Mouse (Mus musculus): Measurements from ENCODE around the gene Baz1b.

The Baz1b gene

DNA sequence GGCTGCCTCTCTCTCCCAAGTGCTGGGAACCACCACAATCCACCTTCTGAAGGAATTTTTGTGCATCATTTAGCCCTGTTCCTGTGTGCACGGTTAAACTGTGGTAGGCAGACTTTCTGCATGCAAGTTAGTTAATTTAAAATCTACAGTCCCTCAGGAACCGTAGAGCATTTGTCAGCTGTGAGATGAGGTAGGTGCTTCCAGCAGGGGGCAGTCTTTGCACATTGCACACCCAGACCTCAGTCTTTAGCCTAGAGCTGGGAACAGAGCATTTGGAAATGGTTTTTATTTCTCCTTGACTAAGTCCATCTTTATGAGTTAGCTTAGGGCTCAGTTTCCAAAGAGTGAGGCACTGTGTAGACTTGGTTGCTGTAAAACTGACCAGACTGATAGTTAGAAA lies 49.5 kb downstream of the Baz1b start:
- peak; percentile 72 to 76 for DNase-seq (ENCODE audit: low spot score in 2 of 2)

DNA sequence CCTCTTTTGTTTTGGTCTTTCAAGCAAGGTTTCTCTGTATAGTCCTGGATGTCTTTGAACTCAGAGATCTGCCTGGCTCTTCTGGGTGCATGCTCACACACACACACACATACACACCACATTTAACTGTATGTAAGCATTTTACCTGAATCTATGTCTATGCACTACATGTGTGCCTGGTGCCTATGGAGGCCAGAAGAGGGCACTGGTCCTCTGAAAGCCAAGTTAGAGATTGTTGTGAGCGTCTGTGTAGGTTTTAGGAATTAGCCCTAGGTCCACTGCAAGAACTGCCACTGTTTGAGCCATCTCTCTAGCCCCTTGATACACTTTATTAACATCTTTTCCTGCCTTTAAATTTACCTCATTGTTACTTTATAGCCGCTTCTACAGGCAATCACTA lies 51.8 kb downstream of the Baz1b start:
- DNase-seq (ENCODE audit: low spot score in 2 of 2): no peak

DNA sequence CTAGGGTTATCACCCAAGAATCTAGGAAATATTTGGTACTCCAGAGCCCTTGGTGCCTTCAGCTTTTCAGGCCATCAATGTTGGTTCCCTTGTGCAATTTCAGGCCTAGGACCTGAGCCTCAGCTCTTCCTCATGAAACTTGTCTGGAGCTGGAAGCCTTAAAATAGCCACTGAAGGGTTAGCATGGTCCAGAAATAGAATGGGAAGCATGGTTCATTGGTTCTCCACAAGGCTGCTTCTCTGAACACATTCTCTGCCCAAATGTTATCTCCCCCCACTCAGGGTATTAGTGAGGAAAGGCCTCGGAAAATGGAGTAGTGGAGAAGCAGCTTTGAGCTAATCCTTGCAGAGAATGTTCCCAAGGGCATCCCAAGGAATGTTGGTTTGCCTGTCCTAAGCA lies 54.4 kb downstream of the Baz1b start:
- no peak for DNase-seq (ENCODE audit: low spot score in 2 of 2)

DNA sequence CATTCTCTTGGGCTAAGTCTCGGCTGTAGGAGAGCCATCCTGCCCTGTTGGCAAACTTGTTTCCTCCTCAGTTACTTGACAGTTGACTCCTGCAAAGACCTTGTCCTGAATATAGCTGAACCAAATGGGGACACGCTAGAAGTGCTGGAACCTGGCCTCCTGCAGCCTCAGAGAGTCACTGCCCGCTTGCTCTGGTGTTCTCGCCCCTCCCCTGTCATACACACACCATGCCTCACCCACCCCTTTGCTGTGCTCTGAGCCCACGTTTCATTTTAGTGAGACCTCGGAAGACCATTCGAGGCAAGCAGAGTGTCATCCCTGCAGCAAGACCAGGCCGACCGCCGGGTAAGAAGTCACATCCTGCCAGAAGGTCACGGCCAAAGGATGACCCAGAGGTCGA lies 55.1 kb downstream of the Baz1b start:
- DNase-seq (ENCODE audit: low spot score in 2 of 2): no peak

DNA sequence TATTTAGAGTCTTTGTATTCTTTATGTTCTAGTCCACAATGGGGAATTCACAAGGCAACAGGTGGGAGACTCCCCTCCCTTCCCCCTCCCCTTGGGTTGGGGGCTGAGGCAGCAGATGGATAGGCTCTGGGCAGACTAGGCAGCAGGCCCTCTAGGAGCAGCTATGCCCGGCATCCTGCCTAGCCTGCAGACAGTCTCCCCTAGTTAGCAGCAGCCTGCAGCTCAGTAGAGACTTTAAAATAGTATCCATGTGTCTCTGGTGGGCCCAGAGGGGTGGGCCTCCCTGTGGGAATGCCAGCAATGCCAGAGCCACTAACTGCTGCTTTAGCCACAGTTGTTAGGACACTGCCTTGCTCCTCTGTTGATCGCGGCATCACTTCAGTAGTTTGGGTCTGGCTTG lies 55.5 kb downstream of the Baz1b start:
- no peak for DNase-seq (ENCODE audit: low spot score in 2 of 2)

DNA sequence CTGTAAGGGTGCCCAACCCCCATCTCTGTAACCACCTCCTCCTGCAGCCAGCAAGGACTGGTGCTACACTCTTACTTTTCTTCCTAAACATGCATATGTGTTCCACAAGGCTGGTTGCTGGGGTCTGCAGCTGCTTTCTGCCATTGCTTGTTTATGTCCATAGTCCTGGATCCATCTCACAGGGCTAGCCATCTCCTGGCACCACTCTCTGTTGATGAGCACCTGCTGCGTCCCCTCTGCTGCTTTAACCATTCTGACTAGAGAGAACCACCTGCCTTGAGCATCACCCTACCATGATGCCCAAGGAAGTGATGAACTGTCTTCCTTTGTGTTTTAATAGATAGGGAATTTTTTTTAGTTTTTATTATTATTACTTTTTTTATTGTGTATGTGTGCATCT lies 56.1 kb downstream of the Baz1b start:
- DNase-seq (ENCODE audit: low spot score in 2 of 2): no peak

DNA sequence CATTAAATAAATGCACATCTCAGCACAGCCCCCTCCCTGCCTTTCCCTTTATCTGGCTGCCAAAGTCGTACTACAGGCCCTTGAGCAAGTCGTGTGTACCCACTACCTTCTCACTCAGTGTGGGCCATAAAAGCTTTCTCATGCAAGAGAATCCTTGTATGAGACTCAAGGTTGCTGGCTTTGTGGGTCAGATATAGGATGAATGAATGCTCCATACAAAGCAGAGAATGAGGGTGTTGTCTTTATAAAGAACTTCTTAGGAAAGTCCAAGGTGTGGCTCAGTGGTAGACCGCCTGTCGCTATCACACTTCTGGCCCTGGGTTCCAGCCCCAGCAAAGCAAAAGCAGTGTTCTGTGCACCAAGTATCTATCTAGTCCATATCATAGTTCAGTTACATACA lies 59.5 kb downstream of the Baz1b start:
- no peak for DNase-seq (ENCODE audit: low spot score in 2 of 2)

DNA sequence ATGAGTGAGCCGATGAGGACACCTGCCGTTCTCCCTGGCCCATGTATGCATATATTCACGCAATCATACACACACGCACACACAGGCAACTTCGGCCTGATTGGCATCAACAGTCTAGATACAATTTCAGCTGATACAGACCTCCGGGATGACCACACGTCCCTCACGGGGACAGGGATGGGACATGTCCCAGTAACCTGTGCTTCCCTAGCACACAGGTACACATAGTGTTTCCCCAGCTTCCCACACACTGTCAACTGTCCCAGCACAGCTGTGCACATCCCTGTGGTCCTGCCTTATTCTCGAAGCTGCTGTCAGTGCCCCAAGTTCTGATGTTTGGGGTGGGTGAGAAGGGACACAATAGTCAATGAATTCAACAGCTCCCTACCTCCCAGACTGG lies 60.3 kb downstream of the Baz1b start:
- no peak for DNase-seq (ENCODE audit: low spot score in 2 of 2)

DNA sequence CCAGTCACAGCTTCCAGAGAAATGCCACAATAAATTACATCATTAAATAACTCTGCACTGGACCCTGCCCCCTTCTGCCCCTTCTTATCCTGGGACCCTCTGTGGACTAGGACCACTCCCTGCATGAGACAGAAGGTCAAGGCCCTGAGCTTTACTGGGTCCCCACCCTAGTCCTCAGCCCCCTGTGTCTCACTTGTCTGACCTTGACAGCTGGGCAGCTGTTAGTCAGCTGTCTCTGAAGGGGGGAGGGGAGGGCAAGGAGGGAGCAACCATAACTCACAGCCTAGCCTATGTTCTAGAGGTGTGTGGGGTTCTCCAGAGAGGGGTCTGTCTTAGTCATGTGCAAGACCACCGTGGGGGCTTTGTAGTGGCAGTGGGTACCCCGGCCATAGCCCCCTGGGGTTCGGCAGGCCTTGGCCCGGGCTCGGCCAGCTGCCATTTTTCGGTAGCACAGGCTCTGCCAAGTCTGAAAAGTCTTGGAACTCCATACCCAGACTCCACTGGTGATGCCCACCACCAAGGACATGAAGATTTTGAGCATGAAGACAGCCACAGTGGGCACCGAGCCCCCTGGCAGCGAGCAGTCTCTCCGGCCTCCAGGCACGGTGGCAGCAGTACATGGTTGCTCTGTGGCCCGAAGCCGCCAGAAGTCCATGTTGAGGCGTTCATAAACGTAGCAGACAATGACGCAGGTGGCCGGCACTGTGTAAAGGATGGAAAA lies 62.1 kb downstream of the Baz1b start:
- no peak for DNase-seq (ENCODE audit: low spot score in 2 of 2)

DNA sequence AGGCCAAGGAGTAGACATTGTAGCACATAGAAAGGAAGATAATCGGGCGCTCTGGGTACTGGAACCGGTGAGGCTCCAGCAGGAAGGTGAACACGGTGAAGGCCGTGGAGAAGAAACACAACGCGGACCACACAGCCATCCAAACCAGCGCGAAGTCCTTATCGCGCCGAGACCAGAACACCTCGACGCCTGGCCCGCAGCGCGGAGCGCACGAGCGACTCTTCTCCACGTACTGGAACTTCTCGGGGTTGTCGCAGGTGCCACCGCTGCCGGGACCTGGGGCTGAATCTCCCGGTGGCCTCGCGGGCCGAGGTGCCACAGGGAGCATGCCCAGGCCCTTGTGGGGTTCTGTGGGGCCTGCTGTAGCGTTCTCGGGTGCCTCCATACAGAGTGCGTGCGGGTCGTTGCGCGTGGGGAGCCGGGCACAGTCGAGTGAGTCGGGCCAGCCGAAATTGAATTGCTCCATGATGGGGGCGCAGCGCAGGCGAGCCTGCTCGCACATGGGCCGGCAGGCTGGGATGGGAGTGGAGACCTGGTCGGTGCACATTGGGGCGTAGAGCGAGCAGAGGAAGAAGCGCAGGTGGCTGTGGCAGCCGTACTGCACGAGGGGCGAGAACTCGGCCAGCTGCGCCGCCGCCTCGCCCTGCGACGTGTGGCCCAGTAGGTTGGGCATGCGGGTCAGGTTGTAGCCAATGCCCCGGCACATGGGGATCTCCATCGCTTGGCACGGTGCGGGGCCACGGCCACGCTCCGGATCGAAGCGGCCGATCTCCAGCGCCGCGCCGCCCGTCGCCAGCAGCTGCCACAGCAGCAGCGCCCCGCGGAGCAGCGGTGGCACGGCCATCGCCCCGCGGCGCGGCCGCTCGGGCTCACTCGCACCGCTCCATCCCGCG lies 63.4 kb downstream of the Baz1b start:
- DNase-seq (ENCODE audit: low spot score in 2 of 2): no peak

DNA sequence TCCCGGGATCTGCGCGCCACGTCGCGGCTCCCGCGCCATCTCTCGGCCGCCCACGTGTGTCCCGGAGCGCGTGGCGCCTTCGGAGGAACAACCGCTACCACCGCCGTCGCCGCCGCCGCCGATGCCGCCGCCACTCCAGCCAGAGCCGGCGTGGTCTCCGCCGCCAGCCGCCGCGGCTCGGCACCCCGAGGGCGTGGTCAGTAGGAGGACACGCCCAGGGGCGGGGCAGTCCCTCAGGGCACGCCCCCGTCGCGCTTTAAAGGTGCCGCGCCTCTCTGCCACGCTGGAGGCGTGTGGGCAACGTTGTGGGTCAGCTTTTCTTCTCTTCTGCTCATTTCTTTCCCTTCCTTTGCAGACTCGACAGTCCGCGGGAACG lies 64.0 kb downstream of the Baz1b start, which contains the start of gene Fzd9:
Fzd9 (minus strand) TSS at position 152 of the 376 bp plus-strand sequence.
- DNase-seq (ENCODE audit: low spot score in 2 of 2): peak; percentile 76 to 83

DNA sequence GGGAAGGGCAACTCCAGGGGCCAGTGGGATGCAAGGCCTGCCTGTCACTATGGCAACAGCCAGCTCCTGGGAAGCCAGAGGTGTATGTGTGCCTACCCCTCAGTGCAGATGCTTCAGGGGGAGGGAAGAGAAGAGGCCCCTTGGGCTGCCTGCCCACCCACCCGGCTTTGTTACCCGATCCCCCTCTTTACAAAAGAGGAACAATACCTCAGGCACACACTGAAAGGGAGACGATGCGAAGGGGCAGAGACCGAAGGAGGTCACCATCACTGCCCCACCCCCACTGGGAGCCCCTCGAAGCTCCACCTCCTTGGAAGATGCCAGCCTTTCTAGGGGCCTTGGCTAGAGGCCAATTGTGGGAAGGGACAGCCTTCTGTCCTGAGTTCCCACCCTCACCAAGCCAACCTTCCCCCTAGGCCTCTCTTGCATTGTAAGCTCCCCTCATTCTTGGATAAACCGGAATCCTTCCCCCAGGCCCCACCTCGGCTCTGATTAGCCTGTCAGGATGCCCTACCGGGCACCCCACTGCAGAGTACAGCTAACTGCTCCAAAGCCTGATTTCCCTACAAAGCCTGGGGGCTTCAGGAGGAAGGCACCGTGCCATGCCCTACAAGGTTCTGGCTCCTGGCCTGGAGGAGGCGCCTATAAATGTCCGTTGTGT lies 66.8 kb downstream of the Baz1b start:
- no peak for DNase-seq (ENCODE audit: low spot score in 2 of 2)

DNA sequence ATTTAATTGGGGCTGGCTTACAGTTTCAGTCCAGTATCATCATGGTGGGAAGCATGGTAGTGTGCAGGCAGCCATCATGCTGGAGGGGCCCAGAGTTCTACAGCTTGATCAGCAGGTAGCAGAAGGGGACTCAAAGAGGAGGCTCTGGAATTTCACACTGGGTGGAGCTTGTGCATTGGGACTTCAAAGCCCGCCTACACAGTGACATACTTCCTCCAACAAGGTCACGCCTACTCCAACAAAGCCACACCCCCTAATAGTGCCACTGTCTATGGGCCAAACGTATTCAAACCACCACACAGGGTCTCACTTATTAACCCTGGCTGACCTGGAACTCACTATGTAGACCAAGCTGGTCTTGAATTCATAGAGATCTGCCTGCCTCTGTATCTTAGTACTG lies 69.1 kb downstream of the Baz1b start:
- no peak for DNase-seq (ENCODE audit: low spot score in 2 of 2)

DNA sequence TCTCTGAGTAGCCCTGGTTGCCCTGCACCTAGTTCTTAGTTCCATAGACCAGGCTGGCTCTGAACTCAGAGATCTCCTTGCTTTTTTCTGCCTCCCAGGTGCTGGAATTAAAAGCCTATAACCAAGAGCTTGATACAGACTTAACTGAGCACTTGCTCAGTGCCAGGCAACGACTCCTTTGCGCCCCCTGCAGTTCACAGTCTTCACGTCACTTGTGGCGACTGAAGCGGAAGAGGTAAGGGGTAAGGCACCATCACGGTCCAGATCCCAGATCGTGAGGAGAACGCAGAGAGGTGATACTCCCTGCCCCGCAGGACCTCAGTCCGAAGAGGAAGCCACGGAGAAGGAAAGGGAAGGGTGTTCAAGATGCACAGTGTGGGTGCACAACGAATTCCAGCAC lies 70.5 kb downstream of the Baz1b start:
- no peak for DNase-seq (ENCODE audit: low spot score in 2 of 2)

DNA sequence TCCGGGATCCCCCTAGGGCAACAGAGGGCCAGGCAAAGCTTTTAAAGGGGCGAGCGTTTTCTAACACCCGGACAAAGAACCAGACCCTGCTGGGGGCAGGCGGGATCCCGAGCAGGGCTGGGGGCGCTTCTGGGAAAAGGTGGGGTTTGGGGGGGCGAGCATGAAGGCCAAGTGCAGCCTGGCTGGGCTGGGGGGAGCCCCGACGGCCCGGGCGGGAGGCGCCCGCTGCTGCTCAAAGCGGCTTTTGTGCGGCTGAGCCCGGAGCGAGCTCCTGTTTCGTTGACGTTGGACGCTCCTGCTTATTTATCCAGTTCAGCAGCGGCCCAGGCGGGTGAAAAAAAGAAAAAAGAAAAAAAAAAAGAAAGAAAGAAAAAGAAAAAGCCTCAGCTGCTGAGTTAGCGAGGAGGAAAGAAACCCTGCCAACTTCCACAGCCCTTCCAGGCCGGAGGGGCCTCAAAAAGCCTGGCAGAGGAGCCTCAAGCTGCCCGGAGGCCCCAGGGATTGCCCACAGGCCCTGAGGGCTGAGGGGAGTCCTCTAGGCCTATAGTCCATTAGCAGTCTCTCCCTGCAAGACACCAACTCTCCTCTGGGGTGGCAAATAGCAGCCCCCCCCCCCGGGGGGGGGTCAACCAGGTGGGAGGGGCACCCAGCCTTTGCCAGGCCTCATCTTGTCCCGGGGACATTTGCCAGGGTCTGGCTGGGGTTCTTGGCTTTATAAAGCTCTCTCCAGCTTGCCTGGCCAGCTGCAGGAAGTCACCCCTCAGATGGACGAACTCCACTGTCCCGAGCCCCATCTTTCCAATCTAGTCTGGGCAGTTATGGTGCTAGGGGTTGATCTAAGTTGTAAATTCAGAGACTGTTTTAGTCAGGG lies 71.5 kb downstream of the Baz1b start:
- DNase-seq (ENCODE audit: low spot score in 2 of 2): no peak

DNA sequence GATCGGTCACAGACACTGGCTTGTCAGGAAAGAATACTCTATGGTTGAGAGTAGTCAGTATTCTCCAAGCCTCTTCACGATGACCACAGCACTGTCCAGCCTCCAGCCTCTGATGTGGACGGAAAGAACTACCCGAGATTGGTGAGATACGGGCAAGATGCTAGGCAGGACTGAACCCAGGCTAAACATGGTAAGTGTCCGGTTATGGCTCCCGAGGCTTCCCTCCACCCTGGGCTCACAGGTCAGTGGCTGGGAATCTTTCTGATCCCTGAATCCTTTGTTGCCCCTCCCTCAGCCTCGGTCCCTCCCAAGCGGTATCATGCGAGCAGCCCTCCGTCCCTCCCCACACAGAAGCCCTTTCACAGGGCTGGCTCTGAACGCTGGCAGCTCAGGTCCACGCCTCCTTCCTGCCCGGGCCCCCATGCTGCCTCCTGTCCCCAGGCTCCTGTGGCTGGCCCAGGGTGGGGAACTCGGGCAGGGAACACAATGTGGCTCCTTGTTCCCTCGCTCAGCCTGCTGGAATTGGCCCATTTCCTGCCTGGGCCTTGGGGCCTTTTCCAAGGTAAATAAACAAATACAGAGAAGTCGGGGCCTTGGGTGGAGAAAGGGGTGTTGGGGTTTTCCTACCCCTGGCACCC lies 76.9 kb downstream of the Baz1b start:
- peak in 1 of 2 experiments; percentile 26 for DNase-seq (ENCODE audit: low spot score in 2 of 2)

DNA sequence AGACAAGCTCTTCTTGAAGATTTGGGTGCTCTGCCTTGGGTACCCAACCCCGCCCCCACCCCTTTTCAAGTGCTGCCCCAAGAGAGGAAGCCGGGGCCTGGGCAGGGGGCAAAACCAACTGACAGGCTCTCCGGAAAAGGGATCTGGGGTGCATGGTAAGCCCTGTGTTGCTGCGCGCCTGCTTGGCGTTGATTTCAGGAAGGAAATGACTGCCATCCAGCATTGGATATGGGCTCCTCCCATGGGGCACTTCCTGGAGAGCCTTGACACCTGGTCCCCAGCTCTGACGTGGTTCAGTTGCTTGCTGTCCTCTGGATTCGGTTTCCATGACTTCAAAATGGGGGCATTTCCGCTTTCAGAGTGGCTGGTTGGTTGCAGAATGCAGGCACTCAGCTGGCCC lies 77.5 kb downstream of the Baz1b start:
- no peak for DNase-seq (ENCODE audit: low spot score in 2 of 2)

DNA sequence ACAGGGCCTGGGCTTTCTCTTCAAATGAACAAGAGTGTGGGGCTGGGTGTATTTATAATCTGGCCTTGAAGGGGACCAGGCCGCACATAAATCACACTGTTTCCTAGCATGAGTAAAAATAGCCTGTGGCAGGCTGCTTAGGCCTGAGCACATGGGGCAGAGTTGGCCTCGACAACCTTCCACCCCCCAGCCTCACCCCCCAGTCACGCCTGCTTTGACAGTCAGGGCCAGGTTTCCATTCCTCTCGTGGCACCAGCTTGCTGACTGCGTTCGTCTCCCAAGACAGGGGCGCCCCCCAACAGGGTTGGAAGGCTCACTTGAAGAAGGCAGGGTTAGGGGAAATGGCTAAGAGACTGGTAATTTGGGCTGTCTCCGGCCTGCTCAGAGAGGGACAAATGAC lies 82.4 kb downstream of the Baz1b start:
- no peak for DNase-seq (ENCODE audit: low spot score in 2 of 2)

DNA sequence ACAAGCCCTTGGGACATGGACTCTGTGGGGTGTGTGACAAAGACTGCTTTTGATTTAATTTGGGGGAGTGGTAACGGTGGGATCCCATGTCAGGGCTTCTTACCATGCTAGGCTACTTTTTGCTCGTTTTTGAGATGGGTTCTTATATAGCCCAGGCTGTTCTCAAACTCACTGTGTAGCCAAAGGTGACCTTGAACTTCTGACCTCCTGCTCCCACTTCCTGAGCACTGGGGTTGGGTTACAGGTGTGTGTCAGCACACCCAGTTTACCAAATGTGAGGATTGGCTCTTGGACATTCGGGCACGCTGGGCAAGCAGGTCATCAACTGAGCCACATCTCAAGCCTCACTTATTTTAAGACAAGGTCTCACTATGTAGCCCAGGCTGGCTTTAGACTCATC lies 83.3 kb downstream of the Baz1b start:
- DNase-seq (ENCODE audit: low spot score in 2 of 2): no peak

DNA sequence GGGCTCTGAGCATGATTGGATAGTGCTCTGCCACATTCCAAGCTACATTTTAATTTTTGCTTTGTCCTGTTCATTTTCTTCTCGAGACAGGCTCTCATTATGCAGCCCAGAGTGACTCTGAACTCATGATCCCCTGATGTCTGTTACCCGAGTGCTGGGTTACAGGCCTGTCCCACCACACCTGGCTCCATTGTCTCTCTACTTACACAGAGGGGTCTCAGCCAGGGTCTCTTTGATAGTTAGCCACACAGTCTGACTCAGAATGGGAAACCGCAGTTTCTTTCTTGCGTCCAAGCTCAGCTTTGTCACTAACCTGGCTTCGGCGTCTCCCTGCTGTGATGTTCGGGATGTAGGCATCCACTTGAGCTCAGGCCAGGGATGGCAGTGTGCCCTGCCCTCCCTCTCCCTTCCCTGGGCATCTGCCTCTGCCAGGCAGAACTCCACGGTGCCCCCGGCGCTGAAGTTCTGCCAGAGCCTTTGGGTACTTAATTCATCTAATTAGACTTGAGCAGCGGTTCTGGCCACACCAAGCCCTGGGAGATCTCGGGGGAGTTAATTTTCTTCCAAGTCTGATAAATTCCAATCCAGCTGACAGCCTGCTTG lies 84.6 kb downstream of the Baz1b start:
- peak; percentile 25 to 48 for DNase-seq (ENCODE audit: low spot score in 2 of 2)

Data from right cerebral cortex, adult 2 months (tissue).